Mouse (Mus musculus) cerebellum, adult 2 months (tissue): ENCODE results near the gene Rasgrf2. TPM values are rescaled to one million over a fixed set of nuclear protein-coding genes. Genes with fewer than 3 reads are reported as not detected.

Source experiments
- DNase-seq, 2 experiments: peaks; one replicate each; pipeline ENCODE4 v3.0.0; 2021
- H3K27ac ChIP-seq: fragments of 200-500 bp; 2 replicates; pipeline ENCODE4 v1.5.1; 2012; ENCODE audit warnings: low read length, control low read depth, inconsistent platforms; ENCODE audit not compliant: insufficient read depth
- H3K27me3 ChIP-seq: fragments of 200-500 bp; 2 replicates; pipeline ENCODE4 v1.6.1; 2012; ENCODE audit warnings: inconsistent platforms, mild to moderate bottlenecking, low read length, moderate library complexity; ENCODE audit not compliant: control insufficient read depth, insufficient read depth
- H3K4me1 ChIP-seq: fragments of 200-500 bp; 2 replicates; pipeline ENCODE4 v1.6.1; 2011; ENCODE audit warnings: low read length; ENCODE audit not compliant: control insufficient read depth, insufficient read depth
- H3K4me3 ChIP-seq: fragments of 200-500 bp; replicated peaks from 2 replicates; pipeline ENCODE3; 2011; ENCODE audit warnings: mild to moderate bottlenecking, low read depth, low read length, control low read depth; ENCODE audit not compliant: insufficient read depth
- CTCF ChIP-seq: fragments of 200-500 bp; IDR thresholded peaks from 2 replicates; pipeline ENCODE4 v1.5.1; 2011; ENCODE audit warnings: low read depth, mild to moderate bottlenecking, control low read depth, low read length, moderate library complexity, borderline replicate concordance; ENCODE audit not compliant: insufficient read depth
- POLR2A ChIP-seq: fragments of 200-500 bp; IDR thresholded peaks from 2 replicates; pipeline ENCODE4 v1.6.1; 2011; ENCODE audit warnings: low read length, control low read depth, borderline replicate concordance; ENCODE audit not compliant: insufficient read depth
- WGBS: fragments of 180-500 bp; shearing (Covaris S2); methylation state at CpG from one replicate; pipeline ENCODE4 v1.1.7; 2018; 5-methylcytosine and 5-hydroxymethylcytosine counted together
- polyA plus RNA-seq: library from polyadenylated mRNA; depleted of rRNA; stranded (reverse); fragments of >200 nt; gene quantifications from 2 replicates; pipeline ENCODE4 v1.2.3, GENCODE M21; 2012

The Rasgrf2 gene
- polyA plus RNA-seq, 1 experiment = 19.7 TPM

- no peak for DNase-seq
- Histone ChIP-seq H3K27me3 (no peaks in the 10 kb centered on the region), H3K4me3 (no peak overlapping the region), H3K4me1 (no peaks in the 10 kb centered on the region), H3K27ac (no peak overlapping the region)
- no peak for TF ChIP-seq POLR2A
- no peak for TF ChIP-seq CTCF
- 51% methylated on average over 1 of the region's 1 CpGs for WGBS
Observed at GRCm38 (mm10) chr13:92073111-92073510, 58.3 kb downstream of the Rasgrf2 start.

DNA sequence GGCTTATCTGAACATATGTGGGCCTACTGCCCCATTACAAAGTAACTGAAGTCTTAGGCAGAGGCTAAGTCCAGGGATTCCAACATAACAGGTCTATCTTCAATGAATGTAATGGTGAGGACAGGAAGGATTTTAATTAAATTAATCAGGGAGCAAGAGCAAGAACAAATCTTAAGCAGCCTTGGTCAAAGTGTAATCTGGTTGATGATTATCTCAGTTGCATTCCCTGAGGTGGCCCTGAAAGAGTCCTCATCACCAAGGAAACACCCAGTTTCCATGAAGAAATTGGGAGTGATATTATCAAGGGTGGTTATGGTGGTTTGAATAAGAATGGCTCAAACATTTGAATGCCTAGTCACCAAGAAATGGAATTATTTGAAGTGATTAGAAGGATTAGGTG, 62.8 kb downstream of the Rasgrf2 start:
- Histone ChIP-seq H3K27me3 (no peaks in the 10 kb centered on the region), H3K27ac (no peak overlapping the region), H3K4me1 (no peaks in the 10 kb centered on the region), H3K4me3 (no peak overlapping the region)
- DNase-seq = no peak
- no peak for TF ChIP-seq POLR2A
- TF ChIP-seq CTCF = no peak

DNA sequence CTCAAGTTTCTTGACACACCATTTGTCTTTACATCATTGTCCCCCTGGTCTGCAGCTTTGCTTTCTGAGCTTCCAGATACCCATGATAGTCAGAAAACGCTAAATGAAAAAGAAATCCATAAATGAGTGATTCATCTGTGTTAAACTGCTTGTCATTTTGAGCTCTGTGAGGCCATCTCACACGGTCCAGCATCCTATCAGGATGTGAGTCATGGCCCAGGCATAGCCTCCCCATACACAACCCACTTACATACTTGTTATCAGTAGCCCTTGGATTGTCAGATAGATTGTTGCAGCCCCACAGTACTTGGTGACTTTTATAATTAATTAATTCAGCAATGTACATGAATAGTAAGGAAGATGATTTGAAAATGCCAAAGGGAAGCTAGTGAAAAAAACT, 63.6 kb downstream of the Rasgrf2 start:
- WGBS = 86% methylated on average over 2 of the region's 2 CpGs
- no peak overlapping the region for H3K27ac ChIP-seq
- no peak overlapping the region for H3K4me3 ChIP-seq
- H3K27me3 ChIP-seq = no peaks in the 10 kb centered on the region
- TF ChIP-seq POLR2A (no peak), CTCF (no peak)
- DNase-seq = no peak
- no peaks in the 10 kb centered on the region for H3K4me1 ChIP-seq

GRCm38 (mm10) chr13:92053748-92054147, 77.7 kb downstream of the Rasgrf2 start:
- Histone ChIP-seq H3K27ac (no peak overlapping the region), H3K4me1 (no peaks in the 10 kb centered on the region), H3K27me3 (no peaks in the 10 kb centered on the region), H3K4me3 (no peak overlapping the region)
- TF ChIP-seq POLR2A = no peak
- WGBS = 95% methylated on average over 12 of the region's 12 CpGs
- no peak for DNase-seq

- H3K27me3 ChIP-seq = no peaks in the 10 kb centered on the region
- H3K4me3 ChIP-seq = no peak overlapping the region
- no peaks in the 10 kb centered on the region for H3K4me1 ChIP-seq
- WGBS = 54% methylated on average over 3 of the region's 3 CpGs
- H3K27ac ChIP-seq = no peak overlapping the region
- DNase-seq = no peak
- no peak for TF ChIP-seq CTCF
- no peak for TF ChIP-seq POLR2A
Observed at GRCm38 (mm10) chr13:92053001-92053400, 78.5 kb downstream of the Rasgrf2 start.

DNA sequence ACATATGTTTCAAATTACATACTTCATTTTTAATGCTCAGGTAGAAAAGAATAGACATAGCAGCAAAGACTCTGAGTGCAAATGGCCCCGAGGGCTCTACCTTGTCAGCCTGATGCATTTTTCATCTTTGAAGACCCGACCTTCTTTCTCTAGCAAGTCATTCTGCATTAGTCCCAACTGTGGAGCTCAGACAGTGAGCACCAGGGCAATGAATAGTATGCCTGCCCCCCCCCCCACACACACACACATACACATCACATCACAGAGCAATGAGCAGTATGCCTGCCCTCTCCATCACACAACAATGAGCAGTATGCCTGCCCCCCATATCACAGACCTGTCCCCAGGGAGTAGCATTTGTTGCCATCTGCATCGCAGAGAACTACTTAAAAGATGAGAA, 80.2 kb downstream of the Rasgrf2 start:
- no peak for TF ChIP-seq CTCF
- TF ChIP-seq POLR2A = no peak
- 74% methylated on average over 3 of the region's 3 CpGs for WGBS

GRCm38 (mm10) chr13:92041584-92042563, 89.6 kb downstream of the Rasgrf2 start:
- WGBS = 51% methylated on average over 8 of the region's 8 CpGs
- no peak for TF ChIP-seq POLR2A
- no peak for TF ChIP-seq CTCF

More for the DNA sequence above, 80.2 kb downstream of the Rasgrf2 start:
- DNase-seq = no peak
- Histone ChIP-seq H3K4me1 (no peaks in the 10 kb centered on the region), H3K4me3 (no peak overlapping the region), H3K27ac (no peak overlapping the region), H3K27me3 (no peaks in the 10 kb centered on the region)

More at GRCm38 (mm10) chr13:92041584-92042563, 89.6 kb downstream of the Rasgrf2 start:
- Histone ChIP-seq H3K4me3 (no peak overlapping the region), H3K27me3 (no peaks in the 10 kb centered on the region), H3K4me1 (no peaks in the 10 kb centered on the region), H3K27ac (no peak overlapping the region)
- DNase-seq = no peak
